Mouse (Mus musculus) liver, postnatal 0 days (tissue): ENCODE results near the gene Iqcn.

ENCODE experiments used
- CTCF ChIP-seq: sonication (generic); IDR thresholded peaks from 2 replicates; pipeline ENCODE4 v1.5.1; 2016; ENCODE audit warnings: antibody characterized with exemption, low read depth
- EP300 ChIP-seq: IDR thresholded peaks from 2 replicates; pipeline ENCODE4 v1.6.1; 2016; ENCODE audit warnings: antibody characterized with exemption, low read depth, mild to moderate bottlenecking

DNA sequence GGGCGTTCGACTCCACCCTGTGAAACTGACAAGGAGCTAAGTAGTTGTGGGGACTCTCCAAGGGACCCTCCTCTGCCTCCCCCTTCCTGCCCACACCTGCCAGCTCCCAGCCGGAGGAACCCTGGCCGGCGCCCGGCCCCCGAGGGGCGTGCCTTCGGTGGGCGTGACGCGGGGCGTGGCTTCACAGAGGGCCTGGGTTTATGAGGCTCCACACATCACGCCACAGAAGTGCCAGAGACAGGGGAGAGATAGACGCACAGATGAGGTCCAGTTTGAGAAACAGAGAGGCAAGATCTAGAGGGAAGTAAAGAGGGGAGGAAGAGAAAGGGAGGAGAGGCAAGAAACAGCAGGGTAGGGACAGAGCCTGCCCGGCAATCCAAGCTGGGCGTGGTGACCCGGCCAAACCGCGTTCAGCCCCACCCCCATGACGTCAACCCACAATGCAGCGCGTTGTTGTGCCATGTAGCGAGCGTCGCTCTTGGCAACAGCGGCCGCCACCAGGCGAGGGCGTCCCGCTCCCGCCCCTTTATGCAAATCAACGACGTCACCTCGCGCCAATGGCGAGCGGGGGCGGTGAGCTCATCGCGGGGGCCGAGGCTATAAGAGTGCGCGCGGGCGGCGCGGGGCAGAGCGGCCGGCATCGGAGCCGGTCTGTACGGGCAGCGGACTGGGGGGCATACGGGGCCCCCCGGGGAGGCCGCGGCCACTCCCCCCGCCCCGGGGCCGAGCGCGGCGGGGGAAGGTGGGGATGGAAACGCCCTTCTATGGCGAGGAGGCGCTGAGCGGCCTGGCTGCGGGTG is 4.7 kb upstream of the Iqcn start, which contains the start of gene Jund:
- TF ChIP-seq CTCF (peak; percentile 46), EP300 (peak; percentile 55; the same call in 1 of the 2 replicates)
